Mouse (Mus musculus) MEL (cell line): Measurements from ENCODE around the gene Plcxd2.

Source experiments
- CTCF ChIP-seq, 3 experiments: IDR thresholded peaks in 2 of 3; conservative IDR thresholded peaks in 1 of 3; 2 replicates each; pipeline ENCODE4 v1.5.1; 2011 to 2012; ENCODE audit warnings: low read length in 3 of 3, low read depth in 2 of 3, mild to moderate bottlenecking in 2 of 3, improper control_type of control experiment in 1 of 3, inconsistent platforms in 1 of 3, mixed read lengths in 1 of 3, moderate library complexity in 1 of 3; ENCODE audit not compliant: control insufficient read depth in 1 of 3, insufficient read depth in 1 of 3, poor library complexity in 1 of 3, severe bottlenecking in 1 of 3
- EP300 ChIP-seq, 2 experiments: IDR thresholded peaks; 2 replicates each; pipeline ENCODE4 v1.6.1; 2011; ENCODE audit warnings: improper control_type of control experiment in 2 of 2, low read length in 2 of 2, low read depth in 1 of 2, mild to moderate bottlenecking in 1 of 2
- ETS1 ChIP-seq: IDR thresholded peaks from 2 replicates; pipeline ENCODE4 v1.6.1; 2012; ENCODE audit warnings: low read depth, mild to moderate bottlenecking, inconsistent platforms, low read length, improper control_type of control experiment, moderate library complexity
- GATA1 ChIP-seq: IDR thresholded peaks from 2 replicates; pipeline ENCODE4 v1.6.1; 2011; ENCODE audit warnings: low read depth, low read length, improper control_type of control experiment
- MAX ChIP-seq: IDR thresholded peaks from 2 replicates; pipeline ENCODE4 v1.6.1; 2011; ENCODE audit warnings: low read length, improper control_type of control experiment
- MXI1 ChIP-seq: IDR thresholded peaks from 2 replicates; pipeline ENCODE4 v1.6.1; 2011; ENCODE audit warnings: mild to moderate bottlenecking, low read depth, low read length, improper control_type of control experiment
- RAD21 ChIP-seq: IDR thresholded peaks from 2 replicates; pipeline ENCODE4 v1.6.1; 2011; ENCODE audit warnings: mild to moderate bottlenecking, low read depth, low read length, improper control_type of control experiment
- RCOR1 ChIP-seq: IDR thresholded peaks from 2 replicates; pipeline ENCODE4 v1.6.1; 2012; ENCODE audit warnings: low read depth, mild to moderate bottlenecking, inconsistent platforms, low read length, improper control_type of control experiment
- SIN3A ChIP-seq: IDR thresholded peaks from 2 replicates; pipeline ENCODE4 v1.6.1; 2012; ENCODE audit warnings: low read length, improper control_type of control experiment, inconsistent platforms
- SMC3 ChIP-seq: IDR thresholded peaks from 2 replicates; pipeline ENCODE4 v1.6.1; 2011; ENCODE audit warnings: low read depth, low read length, improper control_type of control experiment
- TAL1 ChIP-seq: IDR thresholded peaks from 2 replicates; pipeline ENCODE4 v1.6.1; 2012; ENCODE audit warnings: mild to moderate bottlenecking, inconsistent platforms, low read length, moderate library complexity, mixed read lengths

DNA sequence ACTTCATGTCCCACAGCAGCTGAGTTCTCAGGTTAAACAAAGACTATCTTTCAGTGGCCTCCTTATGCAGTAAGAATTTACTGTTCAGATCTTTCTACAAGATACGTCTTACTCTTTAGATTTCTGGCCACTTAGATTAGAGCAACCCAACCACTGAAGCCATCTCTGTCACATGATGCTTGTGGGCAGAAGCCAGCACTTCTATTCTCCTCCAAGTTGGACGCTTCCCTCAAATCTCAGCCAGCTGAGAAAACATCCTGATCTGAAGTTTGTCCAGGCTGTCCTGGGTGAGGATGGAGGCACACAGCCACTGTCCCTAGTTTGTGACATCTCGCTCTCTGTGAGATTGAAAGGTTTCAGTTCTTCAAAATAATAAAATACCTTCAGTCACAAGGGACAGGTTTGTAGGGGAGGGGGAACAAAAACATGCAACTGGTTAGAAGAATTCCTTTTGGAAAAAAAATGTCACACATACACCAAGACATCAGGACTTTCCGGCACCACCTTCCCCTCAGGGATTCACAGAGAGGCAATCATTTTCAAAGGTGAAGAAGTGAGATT lies 53.5 kb downstream of the Plcxd2 start:
- TF ChIP-seq TAL1 (no peak), EP300 (IDR thresholded peaks at IDR 0.05; ENCODE audit: low read depth in 1 of 2, low read length in 2 of 2) (no peak), MXI1 (no peak), CTCF (IDR thresholded peaks at IDR 0.05 in 2 of 3, conservative IDR thresholded peaks at IDR 0.05 in 1 of 3; ENCODE audit: control insufficient read depth in 1 of 3, insufficient read depth in 1 of 3, low read depth in 2 of 3, low read length in 3 of 3, poor library complexity in 1 of 3, severe bottlenecking in 1 of 3) (no peak), MAX (no peak), SMC3 (no peak), RAD21 (no peak), ETS1 (no peak), GATA1 (no peak), RCOR1 (no peak), SIN3A (no peak)
